Mouse (Mus musculus) forelimb bud, embryonic 11.5 days (tissue): ENCODE data around the gene Slc35a3.
"Not testable (repeated sequence)": the region's sequence is repeated elsewhere in the genome, so short reads cannot be mapped to it uniquely, and the experiment has no call there.

Source experiments
- DNase-seq: peaks from one replicate; pipeline ENCODE4 v3.0.0-alpha.2; 2012; ENCODE audit warnings: low read depth, low spot score

The Slc35a3 gene

GRCm38 (mm10) chr3:116712436-116712881 lies at the start of gene Slc35a3:
Slc35a3 (minus strand) TSS chr3:116712831.
- no peak for DNase-seq

- no peak for DNase-seq
Observed at GRCm38 (mm10) chr3:116752818-116753217, 40.2 kb upstream of the Slc35a3 start.

- DNase-seq: peak; percentile 38
Observed at GRCm38 (mm10) chr3:116751191-116751860, 38.7 kb upstream of the Slc35a3 start.

GRCm38 (mm10) chr3:116748391-116749170 lies 36.0 kb upstream of the Slc35a3 start:
- peak; percentile 52 for DNase-seq

- not testable (repeated sequence) for DNase-seq
Observed at GRCm38 (mm10) chr3:116747648-116748047, 35.0 kb upstream of the Slc35a3 start.

- no peak for DNase-seq
Observed at GRCm38 (mm10) chr3:116740963-116741362, 28.3 kb upstream of the Slc35a3 start.

GRCm38 (mm10) chr3:116740106-116740505 lies 27.5 kb upstream of the Slc35a3 start:
- no peak for DNase-seq

GRCm38 (mm10) chr3:116737326-116737731 lies 24.7 kb upstream of the Slc35a3 start:
- DNase-seq: no peak

GRCm38 (mm10) chr3:116729483-116730174 lies 17.0 kb upstream of the Slc35a3 start:
- no peak for DNase-seq

GRCm38 (mm10) chr3:116726807-116727206 lies 14.2 kb upstream of the Slc35a3 start:
- DNase-seq: no peak

- no peak for DNase-seq
Observed at GRCm38 (mm10) chr3:116723496-116724481, 11.2 kb upstream of the Slc35a3 start.

GRCm38 (mm10) chr3:116722980-116723379 lies 10.3 kb upstream of the Slc35a3 start:
- no peak for DNase-seq

GRCm38 (mm10) chr3:116718951-116719350 lies 6.3 kb upstream of the Slc35a3 start:
- DNase-seq: no peak

GRCm38 (mm10) chr3:116713031-116713430 lies 400 bp upstream of the Slc35a3 start:
- no peak for DNase-seq

GRCm38 (mm10) chr3:116711624-116712435 lies 801 bp downstream of the Slc35a3 start:
- DNase-seq: peak; percentile 64

- DNase-seq: no peak
Observed at GRCm38 (mm10) chr3:116710941-116711340, 1.7 kb downstream of the Slc35a3 start.

- DNase-seq: no peak
Observed at GRCm38 (mm10) chr3:116705637-116706204, 6.9 kb downstream of the Slc35a3 start.

GRCm38 (mm10) chr3:116703835-116704234 lies 8.8 kb downstream of the Slc35a3 start:
- no peak for DNase-seq

GRCm38 (mm10) chr3:116702647-116703272 lies 9.9 kb downstream of the Slc35a3 start:
- no peak for DNase-seq
